Mouse (Mus musculus) mature B cell (primary cell): ENCODE data around the gene Kcnk6.
"Not testable (repeated sequence)": the region's sequence is repeated elsewhere in the genome, so short reads cannot be mapped to it uniquely, and the experiment has no call there.

Experiments
- in situ Hi-C: fragments of 300-500 bp; cut with MboI; formaldehyde crosslinking; loops from 2 replicates; pipeline ENCODE4 v1.14.3; 2019

The Kcnk6 gene

GRCm38 (mm10) chr7:29211415-29212198 is 20.7 kb downstream of the Kcnk6 start:
- in situ Hi-C loops = no loop called here

- in situ Hi-C loops = not testable (repeated sequence)
Measured at GRCm38 (mm10) chr7:29211013-29211412, 21.3 kb downstream of the Kcnk6 start.

DNA sequence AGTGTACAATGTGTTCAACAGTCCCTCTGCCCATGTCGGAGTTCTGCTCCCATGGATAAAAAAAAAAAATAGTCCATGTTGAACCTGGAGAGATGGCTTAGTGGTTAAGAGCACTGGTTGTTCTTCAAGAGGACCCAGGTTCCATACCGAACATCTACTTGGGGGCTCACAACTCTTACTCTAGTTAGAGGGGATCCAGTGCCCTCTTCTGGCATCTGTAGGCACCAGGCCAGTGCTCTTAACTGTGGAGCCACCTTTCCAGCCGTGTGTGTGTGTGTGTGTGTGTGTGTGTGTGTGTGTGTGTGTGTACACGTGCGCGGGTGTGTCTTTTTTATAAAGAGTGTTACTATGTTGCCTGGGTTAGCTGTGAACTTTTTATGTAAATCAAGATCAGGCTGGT is 29.7 kb downstream of the Kcnk6 start:
- in situ Hi-C loops = no loop called here

DNA sequence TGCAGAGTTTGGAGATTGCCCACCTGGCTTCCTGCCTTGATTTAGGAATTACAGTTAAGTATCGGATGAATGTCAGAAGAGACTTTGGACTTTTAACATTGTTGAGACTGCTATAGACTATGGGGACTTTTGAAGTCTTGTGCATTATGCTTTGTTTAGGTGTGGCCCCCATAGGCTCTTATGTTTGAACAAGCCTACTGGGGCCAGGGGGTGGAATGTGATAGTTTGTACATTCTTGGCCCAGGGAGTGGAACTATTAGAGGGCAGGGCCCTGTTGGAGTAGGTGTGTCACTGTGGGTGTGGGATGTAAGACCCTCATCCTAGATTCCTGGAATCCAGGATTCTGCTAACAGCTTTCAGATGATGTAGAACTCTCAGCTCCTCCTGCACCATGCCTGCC is 38.1 kb downstream of the Kcnk6 start:
- in situ Hi-C loops = not testable (repeated sequence)

DNA sequence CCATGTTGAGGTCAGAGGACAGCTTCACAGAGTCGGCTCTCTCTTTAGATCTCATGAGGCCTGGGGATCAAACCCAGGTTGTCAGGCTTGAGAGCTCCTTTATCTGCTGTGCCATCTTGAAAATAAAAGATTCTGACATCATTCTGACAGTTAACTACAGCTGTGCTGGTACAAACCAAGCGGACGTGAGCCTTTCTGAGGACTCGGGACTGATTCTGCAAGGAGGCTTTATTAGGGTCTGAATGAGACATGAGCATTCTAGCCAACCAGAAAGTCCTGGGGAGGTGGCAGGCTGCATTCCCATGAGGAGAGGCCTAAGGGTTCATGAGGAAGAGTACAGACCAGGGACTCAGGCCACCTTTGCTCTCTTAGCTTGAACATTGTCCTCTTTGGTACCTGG is 51.0 kb downstream of the Kcnk6 start:
- in situ Hi-C loops = not testable (repeated sequence)

DNA sequence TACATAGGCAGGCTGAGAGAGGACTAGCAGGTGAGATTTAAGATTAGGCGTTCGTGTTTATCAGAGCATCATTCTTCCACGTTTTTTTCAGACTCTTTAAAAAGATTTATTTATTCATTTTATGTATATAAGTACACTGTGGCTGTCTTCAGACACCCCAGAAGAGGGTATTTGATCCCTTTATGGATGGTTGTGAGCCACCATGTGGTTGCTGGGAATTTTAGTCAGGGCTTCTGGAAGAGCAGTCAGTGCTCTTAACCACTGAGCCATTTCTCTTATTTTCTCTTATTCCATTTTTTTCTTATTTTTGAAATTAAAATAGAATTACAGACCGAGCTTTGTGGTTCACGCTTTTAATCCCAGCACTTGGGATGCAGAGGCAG is 51.5 kb downstream of the Kcnk6 start:
- in situ Hi-C loops = no loop called here

DNA sequence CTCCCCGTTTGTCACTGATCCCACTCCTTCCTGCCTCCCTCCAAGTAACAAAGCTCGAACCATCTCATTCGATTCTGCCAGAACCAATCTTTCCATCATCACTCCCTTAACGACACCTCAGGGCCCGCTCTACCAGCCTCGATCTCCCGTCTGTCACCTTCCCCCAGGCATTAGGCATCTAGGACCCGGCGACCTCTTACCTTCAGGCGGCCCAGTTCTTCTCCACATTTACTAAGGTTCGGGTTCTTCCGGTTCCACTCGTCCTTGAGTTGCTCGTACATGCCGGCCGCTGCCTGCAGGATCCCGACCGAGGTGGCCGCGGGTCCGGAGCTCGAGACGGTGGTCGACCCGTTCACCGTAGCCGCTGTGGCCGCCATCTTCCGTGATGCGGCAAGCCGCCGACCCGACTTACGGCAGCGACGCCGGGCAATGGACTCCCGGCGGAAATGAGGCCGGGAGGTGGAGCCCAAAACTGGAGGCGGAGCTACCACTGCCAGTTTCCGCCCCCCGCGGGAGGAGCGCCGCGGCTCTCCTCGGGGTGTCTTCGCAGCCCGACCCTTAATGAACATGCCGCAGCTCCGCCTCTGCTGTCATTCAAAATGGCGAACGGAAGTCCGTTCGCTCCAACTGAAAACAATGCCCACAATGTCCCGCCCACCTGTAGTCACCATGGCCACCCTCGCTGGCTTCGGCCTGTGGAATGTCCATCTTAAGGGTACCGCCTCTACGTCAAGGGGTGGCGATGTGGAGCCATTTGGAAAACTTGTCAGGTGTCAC is 52.0 kb downstream of the Kcnk6 start, which contains the start of gene Psmd8:
TSS of gene Psmd8 (minus strand) at position 625 of the 777 bp plus-strand sequence.
- in situ Hi-C loops = no loop called here

GRCm38 (mm10) chr7:29179323-29179722 is 53.0 kb downstream of the Kcnk6 start:
- in situ Hi-C loops = no loop called here

- in situ Hi-C loops = no loop called here
Measured at GRCm38 (mm10) chr7:29178106-29178505, 54.2 kb downstream of the Kcnk6 start.

DNA sequence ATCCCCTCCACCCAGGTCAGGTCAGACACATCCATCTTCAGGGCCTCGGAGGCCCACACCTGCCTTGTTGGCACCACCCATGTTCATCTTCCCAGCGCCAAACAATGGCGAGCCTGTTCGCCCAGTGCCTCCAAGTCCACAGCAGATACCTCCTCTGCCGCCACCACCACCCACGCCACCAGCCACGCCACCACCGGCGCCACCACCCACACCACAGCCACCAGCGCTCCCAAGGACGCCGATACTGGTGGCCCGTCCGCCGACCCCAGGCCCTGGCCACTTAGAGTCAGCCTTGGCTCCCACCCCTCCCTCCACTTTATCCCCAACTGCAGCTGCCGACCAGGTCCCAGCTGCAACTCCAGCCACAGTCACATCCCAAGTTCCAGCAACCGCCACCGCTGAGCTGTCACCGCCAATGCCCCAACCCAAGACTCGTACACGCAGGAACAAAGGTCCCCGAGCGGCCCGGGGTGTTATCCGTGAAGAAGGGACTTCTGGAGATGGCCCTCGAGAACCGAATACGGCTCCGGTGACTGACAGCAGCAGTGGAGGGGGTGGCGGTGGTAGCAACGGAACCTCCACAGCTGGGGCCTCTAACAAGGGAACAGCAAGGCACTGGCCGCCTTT is 59.8 kb downstream of the Kcnk6 start:
- in situ Hi-C loops = no loop called here
